Mouse (Mus musculus) splenic B cell, adult 2 months (primary cell): ENCODE data around the gene Rasd1.

Source experiments
- DNase-seq: peaks from one replicate; pipeline ENCODE4 v3.0.0-alpha.2; 2011; ENCODE audit warnings: low read depth, low spot score
- H3K27me3 ChIP-seq: 2 replicates; pipeline ENCODE4 v1.6.1; 2012; ENCODE audit warnings: mild to moderate bottlenecking, low read length, moderate library complexity, mixed read lengths; ENCODE audit not compliant: control insufficient read depth, poor library complexity, insufficient read depth, severe bottlenecking
- H3K36me3 ChIP-seq: 2 replicates; pipeline ENCODE4 v1.6.1; 2012; ENCODE audit warnings: mild to moderate bottlenecking, low read length, moderate library complexity, mixed read lengths; ENCODE audit not compliant: control insufficient read depth, poor library complexity, insufficient read depth, severe bottlenecking

The Rasd1 gene

GRCm38 (mm10) chr11:59940645-59941044 is 24.1 kb downstream of the Rasd1 start:
- Histone ChIP-seq H3K36me3 (no peaks in the 10 kb centered on the region), H3K27me3 (no peaks in the 10 kb centered on the region)
- DNase-seq = no peak

- DNase-seq = no peak
- Histone ChIP-seq H3K27me3 (no peaks in the 10 kb centered on the region), H3K36me3 (no peaks in the 10 kb centered on the region)
Observed at GRCm38 (mm10) chr11:59939821-59940220, 24.9 kb downstream of the Rasd1 start.

- DNase-seq = no peak
- Histone ChIP-seq H3K27me3 (no peaks in the 10 kb centered on the region), H3K36me3 (no peaks in the 10 kb centered on the region)
Observed at GRCm38 (mm10) chr11:59937615-59938014, 27.1 kb downstream of the Rasd1 start.

GRCm38 (mm10) chr11:59937023-59937422 is 27.7 kb downstream of the Rasd1 start:
- Histone ChIP-seq H3K27me3 (no peaks in the 10 kb centered on the region), H3K36me3 (no peaks in the 10 kb centered on the region)
- no peak for DNase-seq

- H3K27me3 ChIP-seq = peaks cover 1% of the 10 kb centered on the region; the same call in 1 of the 2 replicates
- DNase-seq = no peak
- H3K36me3 ChIP-seq = no peaks in the 10 kb centered on the region
Observed at GRCm38 (mm10) chr11:59933943-59934342, 30.8 kb downstream of the Rasd1 start.

- no peaks in the 10 kb centered on the region for H3K36me3 ChIP-seq
- H3K27me3 ChIP-seq = peaks cover 1% of the 10 kb centered on the region; the same call in 1 of the 2 replicates
- peak; percentile 66 for DNase-seq
Observed at GRCm38 (mm10) chr11:59932560-59933337, 32.0 kb downstream of the Rasd1 start.

GRCm38 (mm10) chr11:59930031-59930430 is 34.7 kb downstream of the Rasd1 start:
- Histone ChIP-seq H3K27me3 (peaks cover 1% of the 10 kb centered on the region; the same call in 1 of the 2 replicates), H3K36me3 (no peaks in the 10 kb centered on the region)
- DNase-seq = no peak

GRCm38 (mm10) chr11:59921265-59921664 is 43.5 kb downstream of the Rasd1 start:
- Histone ChIP-seq H3K27me3 (no peaks in the 10 kb centered on the region), H3K36me3 (no peaks in the 10 kb centered on the region)
- DNase-seq = no peak

GRCm38 (mm10) chr11:59920331-59920730 is 44.4 kb downstream of the Rasd1 start:
- no peak for DNase-seq
- H3K36me3 ChIP-seq = no peaks in the 10 kb centered on the region
- H3K27me3 ChIP-seq = no peaks in the 10 kb centered on the region

- H3K27me3 ChIP-seq = no peaks in the 10 kb centered on the region
- no peak for DNase-seq
Observed at GRCm38 (mm10) chr11:59919401-59919800, 45.3 kb downstream of the Rasd1 start.

GRCm38 (mm10) chr11:59918014-59918413 is 46.7 kb downstream of the Rasd1 start:
- Histone ChIP-seq H3K27me3 (no peaks in the 10 kb centered on the region), H3K36me3 (no peaks in the 10 kb centered on the region)
- no peak for DNase-seq

More at GRCm38 (mm10) chr11:59919401-59919800, 45.3 kb downstream of the Rasd1 start:
- no peaks in the 10 kb centered on the region for H3K36me3 ChIP-seq

- no peaks in the 10 kb centered on the region for H3K27me3 ChIP-seq
- no peak for DNase-seq
- H3K36me3 ChIP-seq = no peaks in the 10 kb centered on the region
Observed at GRCm38 (mm10) chr11:59913702-59914101, 51.0 kb downstream of the Rasd1 start.
